Mouse (Mus musculus) intestine, embryonic 14.5 days (tissue): ENCODE data around the gene Neurl3. TPM values are rescaled to one million over a fixed set of nuclear protein-coding genes. Genes with fewer than 3 reads are reported as not detected.

Source experiments
- ATAC-seq: fragments of 200-750 bp; cut with Nextera tagmentation; replicated peaks from 2 replicates; pipeline ENCODE4 v1.8.0; 2017; ENCODE audit warnings: low read depth, moderate number of reproducible peaks, moderate TSS enrichment, moderate library complexity; ENCODE audit not compliant: low FRiP score, low TSS enrichment
- DNase-seq: peaks from one replicate; pipeline ENCODE4 v3.0.0-alpha.2; 2018; ENCODE audit warnings: low spot score
- H3K27ac ChIP-seq: fragments of 300-500 bp; sonication (generic); 2 replicates; pipeline ENCODE4 v1.5.1; 2014; ENCODE audit warnings: low read depth, mild to moderate bottlenecking, control low read depth
- H3K27me3 ChIP-seq: fragments of 300-500 bp; sonication (generic); replicated peaks from 2 replicates; pipeline ENCODE4 v1.6.1; 2014; ENCODE audit warnings: low read length, control low read depth; ENCODE audit not compliant: control insufficient read depth, insufficient read depth
- H3K36me3 ChIP-seq: fragments of 300-500 bp; sonication (generic); 2 replicates; pipeline ENCODE4 v1.6.1; 2014; ENCODE audit warnings: low read length, control low read depth; ENCODE audit not compliant: control insufficient read depth, insufficient read depth
- H3K4me1 ChIP-seq: fragments of 300-500 bp; sonication (generic); replicated peaks from 2 replicates; pipeline ENCODE4 v1.6.1; 2014; ENCODE audit warnings: low read length, control low read depth, mixed read lengths; ENCODE audit not compliant: control insufficient read depth, insufficient read depth
- H3K4me2 ChIP-seq: fragments of 300-500 bp; sonication (generic); 2 replicates; pipeline ENCODE4 v1.6.1; 2014; ENCODE audit warnings: low read length
- H3K4me3 ChIP-seq: fragments of 300-500 bp; sonication (generic); 2 replicates; pipeline ENCODE4 v1.5.1; 2014; ENCODE audit warnings: low read depth, low read length, control low read depth, mixed read lengths
- H3K9ac ChIP-seq: fragments of 300-500 bp; sonication (generic); 2 replicates; pipeline ENCODE4 v1.6.1; 2014; ENCODE audit warnings: mild to moderate bottlenecking, low read length
- H3K9me3 ChIP-seq: fragments of 300-500 bp; sonication (generic); 2 replicates; pipeline ENCODE4 v1.6.1; 2016; ENCODE audit warnings: low read length, control low read depth; ENCODE audit not compliant: control insufficient read depth
- WGBS: fragments of 180-500 bp; shearing (Covaris S2); extraction: QIAGEN DNeasy Blood & Tissue Kit; methylation state at CpG from one replicate; pipeline ENCODE4 v1.1.7; 2014; 5-methylcytosine and 5-hydroxymethylcytosine counted together
- polyA plus RNA-seq: library from polyadenylated mRNA; unstranded; fragments of >200 nt; fragmentation: Nextera tagmentation; extraction: Ambion mirVana; gene quantifications from 2 replicates; pipeline ENCODE4 v1.2.1, GENCODE M21; 2014

Gene Neurl3
- 13.4 and 16.2 TPM in 2 replicates for polyA plus RNA-seq

DNA sequence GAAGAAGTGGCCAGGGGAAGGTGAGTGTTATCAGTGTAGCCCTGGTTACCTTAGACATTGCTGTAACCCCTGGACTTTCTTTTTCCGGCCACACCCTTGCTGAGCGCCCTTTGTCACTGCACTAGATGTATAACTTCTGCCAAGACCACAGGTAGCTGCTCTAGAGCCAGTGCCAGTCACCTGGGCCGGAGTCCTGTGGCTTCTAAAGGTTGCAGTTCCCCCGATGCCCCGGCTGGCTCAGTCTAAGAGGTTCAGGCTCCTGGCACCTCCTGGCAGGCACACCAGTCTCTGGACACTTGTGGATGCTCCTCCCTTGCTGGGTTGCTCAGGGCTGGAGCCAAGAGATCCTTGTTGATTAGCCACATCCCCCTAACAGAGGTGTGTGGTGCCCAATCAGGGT is at the start of gene Neurl3:
Neurl3 (minus strand) TSS at position 225 of the 400 bp plus-strand sequence.
- DNase-seq (peak; percentile 60), ATAC-seq (no peak)
- 86% methylated on average over 5 of the region's 5 CpGs for WGBS
- Histone ChIP-seq H3K36me3 (no peaks in the 10 kb centered on the region), H3K4me2 (peak within 1 kb of the TSS; percentile 38), H3K4me1 (peaks cover 39% of the 10 kb centered on the region), H3K27me3 (no peaks in the 10 kb centered on the region), H3K9me3 (no peaks in the 10 kb centered on the region), H3K27ac (peak within 1 kb of the TSS; percentile 83; the same call in 1 of the 2 replicates), H3K9ac (peak within 1 kb of the TSS; percentile 25), H3K4me3 (0 out of 2 replicates have a peak within 1 kb of the TSS, but pooled peaks have one; percentile 13)

DNA sequence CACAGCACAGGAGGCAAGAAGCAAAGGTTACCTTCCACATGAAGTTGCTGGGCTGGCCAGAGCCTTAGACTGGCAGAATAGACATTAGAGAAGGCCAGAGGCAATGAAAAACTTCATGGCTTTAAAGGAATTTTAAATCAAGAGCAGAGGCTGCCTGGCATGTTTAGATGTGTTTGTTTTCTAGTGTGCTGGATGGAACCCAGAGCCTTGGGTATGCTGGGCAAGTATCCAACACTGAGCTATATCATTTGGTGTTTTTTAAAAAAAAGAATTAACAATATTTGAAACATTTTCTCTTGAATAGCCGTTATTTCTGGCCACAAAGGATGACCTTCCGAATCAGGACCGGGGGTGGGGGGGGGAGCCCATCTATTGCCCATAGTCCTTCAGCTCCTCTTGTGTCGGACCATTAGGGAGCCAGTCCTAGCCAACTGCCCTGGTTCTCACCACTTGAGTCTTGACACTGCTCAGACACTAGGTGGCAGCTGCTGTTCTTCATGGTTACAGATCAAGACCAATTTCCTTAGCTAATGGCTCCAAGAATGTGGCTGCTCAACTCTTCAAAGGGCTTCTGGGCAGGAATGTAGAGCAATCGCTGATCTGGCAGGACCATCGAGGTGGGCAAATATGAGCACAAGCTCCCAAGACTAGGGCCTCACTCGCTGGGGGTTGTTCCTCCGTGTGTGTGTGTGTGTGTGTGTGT is 49.4 kb upstream of the Neurl3 start:
- no peaks in the 10 kb centered on the region for H3K4me1 ChIP-seq
- H3K9ac ChIP-seq, result no peak overlapping the region
- H3K4me3 ChIP-seq, result no peak overlapping the region
- no peaks in the 10 kb centered on the region for H3K27me3 ChIP-seq
- no peaks in the 10 kb centered on the region for H3K36me3 ChIP-seq
- ATAC-seq (peak; percentile 59; the same call in 1 of the 2 replicates), DNase-seq (no peak)
- WGBS, result 37% methylated on average over 8 of the region's 8 CpGs
- H3K4me2 ChIP-seq, result no peak overlapping the region
- no peak overlapping the region for H3K27ac ChIP-seq
- no peaks in the 10 kb centered on the region for H3K9me3 ChIP-seq

DNA sequence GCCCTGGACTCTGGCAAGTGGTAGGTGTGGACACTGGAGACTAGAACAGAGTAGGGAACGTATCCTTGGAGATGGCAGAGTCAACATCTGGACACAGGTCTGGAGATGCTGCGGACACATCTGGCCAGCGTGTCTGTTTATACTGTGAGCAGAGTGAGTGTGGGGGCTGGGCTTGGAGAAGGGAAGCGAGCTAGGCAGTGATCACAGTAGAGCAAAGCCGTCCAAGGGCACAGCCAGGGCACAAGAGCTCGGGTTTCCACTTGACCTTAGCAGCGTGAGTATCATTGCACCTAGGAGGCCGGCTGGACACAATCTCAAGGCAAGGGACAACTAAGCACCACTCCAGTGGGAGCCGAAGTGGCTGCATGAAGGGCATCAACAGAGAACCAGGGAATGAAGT is 48.6 kb upstream of the Neurl3 start:
- 27% methylated on average over 9 of the region's 9 CpGs for WGBS
- H3K9me3 ChIP-seq, result no peaks in the 10 kb centered on the region
- no peaks in the 10 kb centered on the region for H3K27me3 ChIP-seq
- DNase-seq, result no peak
- no peak overlapping the region for H3K27ac ChIP-seq
- H3K4me3 ChIP-seq, result no peak overlapping the region
- no peak for ATAC-seq
- no peaks in the 10 kb centered on the region for H3K36me3 ChIP-seq
- no peak overlapping the region for H3K9ac ChIP-seq
- H3K4me1 ChIP-seq, result no peaks in the 10 kb centered on the region
- no peak overlapping the region for H3K4me2 ChIP-seq

DNA sequence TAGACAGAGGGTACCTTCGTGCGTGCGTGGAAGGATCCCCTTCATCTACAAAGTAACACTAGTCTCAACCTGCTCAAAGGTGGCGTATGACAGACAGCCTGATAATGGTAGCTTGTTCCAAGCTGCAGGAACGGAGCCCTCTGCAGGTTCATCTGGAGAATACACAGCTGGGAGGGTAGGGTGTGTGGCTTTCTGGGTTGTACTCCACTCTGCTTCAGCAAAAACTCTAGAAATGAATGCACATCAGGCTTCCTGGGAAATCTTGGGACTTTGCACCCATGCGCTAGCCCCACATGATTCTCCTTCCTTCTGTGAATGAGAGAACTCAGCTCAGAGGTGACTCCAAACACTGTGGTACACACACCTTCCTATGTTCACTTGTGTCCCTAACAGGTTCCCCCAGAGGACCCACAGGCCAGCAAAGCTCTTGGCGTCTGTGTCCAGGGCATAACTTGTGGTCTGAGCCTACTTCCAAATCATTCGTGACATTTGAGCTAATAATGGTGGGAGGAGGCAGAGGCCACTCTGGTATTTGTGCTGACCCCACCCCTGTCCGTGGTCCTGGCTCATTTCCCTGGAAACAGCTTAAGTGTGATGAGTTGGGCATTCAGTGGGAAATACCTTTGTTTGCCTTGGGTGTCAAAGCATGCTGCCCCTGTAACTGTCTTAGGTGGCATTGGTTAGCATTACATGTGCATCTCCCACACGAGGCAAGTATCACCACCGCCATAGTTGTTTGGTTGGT is 47.5 kb upstream of the Neurl3 start:
- ATAC-seq, result no peak

DNA sequence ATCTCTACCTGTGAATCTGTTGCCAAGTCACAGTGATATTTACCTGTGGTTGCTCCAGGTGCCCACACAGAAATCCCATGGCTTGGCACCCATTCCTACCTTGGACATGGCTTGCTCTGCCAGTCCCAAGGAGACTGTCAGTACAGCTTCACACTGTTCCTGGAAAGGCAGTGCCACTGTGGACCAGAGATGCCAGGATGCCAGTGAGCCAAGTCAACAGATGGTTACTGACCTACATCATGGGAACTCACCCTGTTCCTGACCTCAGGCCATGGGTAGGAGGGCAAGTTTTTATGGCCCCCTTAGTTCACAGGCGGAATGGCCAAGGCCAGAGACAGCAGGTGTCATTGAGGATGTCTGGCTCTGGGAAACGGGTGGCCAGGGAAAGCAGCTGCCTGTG is 46.7 kb upstream of the Neurl3 start:
- H3K9ac ChIP-seq, result no peak overlapping the region
- no peaks in the 10 kb centered on the region for H3K9me3 ChIP-seq
- H3K27ac ChIP-seq, result no peak overlapping the region
- 61% methylated on average over 2 of the region's 2 CpGs for WGBS
- H3K4me1 ChIP-seq, result no peaks in the 10 kb centered on the region
- no peaks in the 10 kb centered on the region for H3K27me3 ChIP-seq
- H3K4me2 ChIP-seq, result no peak overlapping the region
- H3K4me3 ChIP-seq, result no peak overlapping the region
- H3K36me3 ChIP-seq, result no peaks in the 10 kb centered on the region
- DNase-seq (no peak), ATAC-seq (no peak)

More for the DNA sequence above, 47.5 kb upstream of the Neurl3 start:
- H3K27ac ChIP-seq, result no peak overlapping the region
- H3K4me1 ChIP-seq, result no peaks in the 10 kb centered on the region
- WGBS, result 71% methylated on average over 11 of the region's 11 CpGs
- no peak for DNase-seq
- H3K36me3 ChIP-seq, result no peaks in the 10 kb centered on the region
- no peak overlapping the region for H3K9ac ChIP-seq
- H3K9me3 ChIP-seq, result no peaks in the 10 kb centered on the region
- no peak overlapping the region for H3K4me2 ChIP-seq
- H3K27me3 ChIP-seq, result no peaks in the 10 kb centered on the region
- H3K4me3 ChIP-seq, result no peak overlapping the region

DNA sequence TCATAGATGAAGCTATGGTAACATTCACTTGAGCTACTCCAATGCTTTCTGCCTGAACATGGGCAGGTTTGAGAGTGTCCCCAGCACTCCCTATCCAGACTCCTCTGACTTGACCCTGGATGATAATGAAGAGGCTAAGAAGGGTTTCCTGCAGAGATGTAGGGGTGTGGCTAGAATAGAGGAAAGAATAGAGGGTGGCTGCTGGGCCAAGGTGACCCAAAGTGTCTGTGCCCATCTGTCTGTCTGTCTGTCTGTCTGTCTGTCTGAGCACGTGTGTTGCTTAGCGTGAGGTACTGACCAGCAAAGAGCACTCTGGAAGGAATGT is 41.3 kb upstream of the Neurl3 start:
- H3K4me2 ChIP-seq, result no peak overlapping the region
- 87% methylated on average over 2 of the region's 2 CpGs for WGBS
- H3K27me3 ChIP-seq, result no peaks in the 10 kb centered on the region
- no peak overlapping the region for H3K9ac ChIP-seq
- no peak for DNase-seq
- H3K4me3 ChIP-seq, result no peak overlapping the region
- no peak overlapping the region for H3K27ac ChIP-seq
- no peaks in the 10 kb centered on the region for H3K4me1 ChIP-seq
- H3K36me3 ChIP-seq, result no peaks in the 10 kb centered on the region
- no peaks in the 10 kb centered on the region for H3K9me3 ChIP-seq
- ATAC-seq, result no peak

DNA sequence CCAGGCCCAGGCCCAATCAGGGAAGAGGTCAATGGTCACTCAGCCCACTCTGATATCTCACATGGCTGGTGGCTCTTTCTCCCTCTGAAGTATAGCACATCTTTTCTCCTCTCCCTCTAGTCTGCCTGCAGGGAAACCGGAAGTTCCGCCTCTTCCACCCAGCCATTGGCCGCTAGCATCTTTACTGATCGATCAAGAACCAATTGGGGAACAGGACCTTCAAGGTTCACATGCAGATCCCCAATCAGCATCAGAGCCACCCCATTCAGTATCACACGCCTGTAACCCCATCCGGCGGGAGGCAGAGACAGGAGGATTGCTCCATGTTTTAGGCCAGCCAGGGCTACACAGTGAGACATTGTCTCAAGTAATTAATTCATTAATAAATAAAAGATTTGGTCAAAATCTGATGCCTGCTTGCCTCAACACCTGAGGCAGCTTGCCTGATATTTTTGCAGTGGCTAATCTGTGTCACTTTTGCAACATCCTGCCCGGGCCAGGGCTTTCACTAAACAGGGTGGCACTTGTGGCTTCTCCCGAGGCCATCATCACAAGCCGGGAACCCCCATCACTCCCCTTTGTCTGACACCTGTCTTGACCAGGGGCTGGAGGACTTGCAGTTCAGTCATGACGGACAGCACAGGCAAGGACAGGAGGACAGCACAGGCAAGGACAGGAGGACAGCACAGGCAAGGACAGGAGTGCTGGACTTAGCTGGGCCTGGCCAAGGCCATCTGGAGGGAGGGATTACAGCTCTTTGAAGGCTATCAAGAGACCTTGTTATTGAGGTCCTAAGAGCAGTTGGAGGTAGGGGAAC is 40.7 kb upstream of the Neurl3 start:
- H3K4me3 ChIP-seq, result no peak overlapping the region
- H3K27ac ChIP-seq, result no peak overlapping the region
- no peaks in the 10 kb centered on the region for H3K36me3 ChIP-seq
- H3K4me2 ChIP-seq, result no peak overlapping the region
- H3K27me3 ChIP-seq, result peaks cover under 1% of the 10 kb centered on the region; the same call in 1 of the 2 replicates
- no peak overlapping the region for H3K9ac ChIP-seq
- WGBS, result 85% methylated on average over 11 of the region's 11 CpGs
- H3K9me3 ChIP-seq, result no peaks in the 10 kb centered on the region
- no peaks in the 10 kb centered on the region for H3K4me1 ChIP-seq
- DNase-seq, result no peak
- ATAC-seq, result no peak

DNA sequence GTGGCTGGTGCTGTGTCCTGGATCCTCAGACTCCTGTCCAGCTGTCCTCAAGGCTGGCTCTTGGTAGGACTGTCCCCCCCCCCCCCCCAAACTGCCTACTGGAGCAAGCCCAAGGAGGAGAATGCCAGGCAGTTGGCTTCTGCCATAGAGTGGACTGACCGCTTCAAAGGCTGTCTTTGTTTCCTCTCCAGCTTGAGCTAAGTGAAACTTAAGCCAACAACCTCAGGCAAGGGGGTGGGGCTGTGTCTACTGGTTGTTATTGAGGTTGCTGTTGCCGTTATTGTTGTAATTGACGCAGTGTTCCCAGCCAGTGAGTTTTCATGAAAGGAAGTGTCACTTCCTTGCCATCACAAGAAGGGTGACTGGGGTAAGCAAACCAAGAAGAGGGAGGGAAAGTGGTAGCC is 35.0 kb upstream of the Neurl3 start:
- H3K9ac ChIP-seq, result no peak overlapping the region
- H3K27ac ChIP-seq, result no peak overlapping the region
- H3K27me3 ChIP-seq, result peaks cover 21% of the 10 kb centered on the region
- no peaks in the 10 kb centered on the region for H3K9me3 ChIP-seq
- no peak for ATAC-seq
- H3K4me1 ChIP-seq, result peaks cover 6% of the 10 kb centered on the region
- H3K36me3 ChIP-seq, result no peaks in the 10 kb centered on the region
- no peak overlapping the region for H3K4me2 ChIP-seq
- DNase-seq, result no peak
- 44% methylated on average over 3 of the region's 3 CpGs for WGBS
- no peak overlapping the region for H3K4me3 ChIP-seq
